Mouse (Mus musculus) layer of hippocampus, adult 11-12 months (tissue): ENCODE measurements around the gene Htr5b.

Experiments used
- DNase-seq: peaks from one replicate; pipeline ENCODE4 v3.0.0; 2022; ENCODE audit warnings: low spot score

The Htr5b gene

GRCm38 (mm10) chr1:121528399-121528720, at the start of gene Htr5b:
Htr5b (minus strand) TSS chr1:121528465.
- no peak for DNase-seq

- no peak for DNase-seq
Measured at GRCm38 (mm10) chr1:121577491-121577890, 49.2 kb upstream of the Htr5b start.

- DNase-seq: no peak
Measured at GRCm38 (mm10) chr1:121570522-121570921, 42.3 kb upstream of the Htr5b start.

GRCm38 (mm10) chr1:121567521-121568489, 39.5 kb upstream of the Htr5b start, which contains the start of gene Ddx18:
Ddx18 (minus strand) TSS chr1:121567989.
- DNase-seq: peak; percentile 94

- no peak for DNase-seq
Measured at GRCm38 (mm10) chr1:121557861-121558260, 29.6 kb upstream of the Htr5b start.

GRCm38 (mm10) chr1:121551457-121551835, 23.2 kb upstream of the Htr5b start:
- DNase-seq: peak; percentile 33

GRCm38 (mm10) chr1:121550801-121551456, 22.7 kb upstream of the Htr5b start:
- no peak for DNase-seq

GRCm38 (mm10) chr1:121549456-121549855, 21.2 kb upstream of the Htr5b start:
- no peak for DNase-seq

- DNase-seq: no peak
Measured at GRCm38 (mm10) chr1:121548667-121549066, 20.4 kb upstream of the Htr5b start.

GRCm38 (mm10) chr1:121546844-121547243, 18.6 kb upstream of the Htr5b start:
- DNase-seq: no peak

- peak; percentile 31 for DNase-seq
Measured at GRCm38 (mm10) chr1:121540361-121540760, 12.1 kb upstream of the Htr5b start.

- DNase-seq: no peak
Measured at GRCm38 (mm10) chr1:121531439-121531838, 3.2 kb upstream of the Htr5b start.

GRCm38 (mm10) chr1:121529286-121529685, 1.0 kb upstream of the Htr5b start:
- DNase-seq: no peak

GRCm38 (mm10) chr1:121527600-121528398, 466 bp downstream of the Htr5b start:
- DNase-seq: no peak

GRCm38 (mm10) chr1:121527061-121527460, 1.2 kb downstream of the Htr5b start:
- DNase-seq: no peak

GRCm38 (mm10) chr1:121518609-121519008, 9.7 kb downstream of the Htr5b start:
- no peak for DNase-seq

GRCm38 (mm10) chr1:121511966-121512365, 16.3 kb downstream of the Htr5b start:
- no peak for DNase-seq

GRCm38 (mm10) chr1:121511186-121511585, 17.1 kb downstream of the Htr5b start:
- DNase-seq: no peak

GRCm38 (mm10) chr1:121510420-121511140, 17.7 kb downstream of the Htr5b start:
- DNase-seq: peak; percentile 28

- DNase-seq: no peak
Measured at GRCm38 (mm10) chr1:121508729-121509128, 19.5 kb downstream of the Htr5b start.

GRCm38 (mm10) chr1:121497093-121497492, 31.2 kb downstream of the Htr5b start:
- DNase-seq: no peak

- DNase-seq: peak; percentile 50
Measured at GRCm38 (mm10) chr1:121490241-121490640, 38.0 kb downstream of the Htr5b start.
